Mouse (Mus musculus) liver, postnatal 0 days (tissue): Measurements from ENCODE around the gene Pex19. TPM values are rescaled to one million over a fixed set of nuclear protein-coding genes. Genes with fewer than 3 reads are reported as not detected.

Experiments used
- ATAC-seq: fragments of 200-750 bp; cut with Nextera tagmentation; 2 replicates; pipeline ENCODE4 v1.8.0; 2017; ENCODE audit warnings: mild to moderate bottlenecking, moderate library complexity
- DNase-seq: peaks from one replicate; pipeline ENCODE4 v3.0.0-alpha.2; 2016
- H3K27ac ChIP-seq: fragments of 300-500 bp; sonication (generic); 2 replicates; pipeline ENCODE4 v1.5.1; 2014; ENCODE audit warnings: antibody characterized with exemption, moderate library complexity, mild to moderate bottlenecking, low read depth
- H3K27me3 ChIP-seq: fragments of 300-500 bp; sonication (generic); 2 replicates; pipeline ENCODE4 v1.6.1; 2014; ENCODE audit warnings: low read length, control low read depth, mixed read lengths; ENCODE audit not compliant: insufficient read depth
- H3K36me3 ChIP-seq: fragments of 300-500 bp; sonication (generic); replicated peaks from 2 replicates; pipeline ENCODE4 v1.6.1; 2014; ENCODE audit warnings: mild to moderate bottlenecking, control low read depth, low read length, moderate library complexity, mixed read lengths; ENCODE audit not compliant: insufficient read depth
- H3K4me1 ChIP-seq: fragments of 300-500 bp; sonication (generic); 2 replicates; pipeline ENCODE4 v1.6.1; 2014; ENCODE audit warnings: antibody characterized with exemption, mild to moderate bottlenecking, control low read depth; ENCODE audit not compliant: insufficient read depth
- H3K4me2 ChIP-seq: fragments of 300-500 bp; sonication (generic); 2 replicates; pipeline ENCODE4 v1.6.1; 2014; ENCODE audit warnings: low read depth, mild to moderate bottlenecking, low read length, moderate library complexity, mixed read lengths
- H3K4me3 ChIP-seq: fragments of 300-500 bp; sonication (generic); 2 replicates; pipeline ENCODE4 v1.5.1; 2014; ENCODE audit warnings: low read depth, low read length
- H3K9ac ChIP-seq: fragments of 300-500 bp; sonication (generic); replicated peaks from 2 replicates; pipeline ENCODE4 v1.6.1; 2014; ENCODE audit warnings: mild to moderate bottlenecking, moderate library complexity
- H3K9me3 ChIP-seq: fragments of 300-500 bp; sonication (generic); 2 replicates; pipeline ENCODE4 v1.6.1; 2016; ENCODE audit warnings: mild to moderate bottlenecking, control low read depth, low read length, mixed read lengths
- CTCF ChIP-seq: sonication (generic); IDR thresholded peaks from 2 replicates; pipeline ENCODE4 v1.5.1; 2016; ENCODE audit warnings: antibody characterized with exemption, low read depth
- EP300 ChIP-seq: IDR thresholded peaks from 2 replicates; pipeline ENCODE4 v1.6.1; 2016; ENCODE audit warnings: antibody characterized with exemption, low read depth, mild to moderate bottlenecking
- WGBS: fragments of 180-500 bp; shearing (Covaris S2); extraction: QIAGEN DNeasy Blood & Tissue Kit; methylation state at CpG from one replicate; pipeline ENCODE4 v1.1.7; 2014; ENCODE audit not compliant: insufficient replicate concordance; 5-methylcytosine and 5-hydroxymethylcytosine counted together
- polyA plus RNA-seq: library from polyadenylated mRNA; unstranded; fragments of >200 nt; fragmentation: Nextera tagmentation; extraction: Ambion mirVana; gene quantifications from 2 replicates; pipeline ENCODE4 v1.2.1, GENCODE M21; 2015

The Pex19 gene
- polyA plus RNA-seq, 1 experiment from 2014 or later: 91.7 TPM

GRCm38 (mm10) chr1:172128563-172128962, 2.0 kb downstream of the Pex19 start:
- DNase-seq: no peak
- Histone ChIP-seq H3K9me3 (no peaks in the 10 kb centered on the region), H3K27me3 (no peaks in the 10 kb centered on the region), H3K36me3 (peaks cover 45% of the 10 kb centered on the region), H3K27ac (0 out of 2 replicates have a peak overlapping the region, but pooled peaks have one; percentile 92), H3K9ac (no peak overlapping the region), H3K4me2 (no peak overlapping the region), H3K4me1 (peaks cover 8% of the 10 kb centered on the region), H3K4me3 (no peak overlapping the region)
- no peak for ATAC-seq
- WGBS: 90% methylated on average over 15 of the region's 15 CpGs
- TF ChIP-seq EP300 (no peak), CTCF (no peak)

GRCm38 (mm10) chr1:172129108-172129507, 2.6 kb downstream of the Pex19 start:
- no peaks in the 10 kb centered on the region for H3K9me3 ChIP-seq
- H3K27me3 ChIP-seq: no peaks in the 10 kb centered on the region
- peaks cover 8% of the 10 kb centered on the region for H3K4me1 ChIP-seq
- DNase-seq (no peak), ATAC-seq (no peak)
- WGBS: 72% methylated on average over 2 of the region's 2 CpGs
- H3K27ac ChIP-seq: no peak overlapping the region
- TF ChIP-seq EP300: no peak
- TF ChIP-seq CTCF: peak; percentile 45
- peaks cover 50% of the 10 kb centered on the region for H3K36me3 ChIP-seq
- H3K4me2 ChIP-seq: no peak overlapping the region
- no peak overlapping the region for H3K9ac ChIP-seq
- H3K4me3 ChIP-seq: no peak overlapping the region

GRCm38 (mm10) chr1:172129780-172130179, 3.2 kb downstream of the Pex19 start:
- ATAC-seq (no peak), DNase-seq (no peak)
- Histone ChIP-seq H3K4me3 (no peak overlapping the region), H3K4me2 (no peak overlapping the region), H3K4me1 (peaks cover 8% of the 10 kb centered on the region), H3K27me3 (no peaks in the 10 kb centered on the region), H3K9ac (no peak overlapping the region), H3K36me3 (peaks cover 57% of the 10 kb centered on the region), H3K27ac (no peak overlapping the region), H3K9me3 (no peaks in the 10 kb centered on the region)
- TF ChIP-seq EP300: no peak
- WGBS: 89% methylated on average over 5 of the region's 5 CpGs

GRCm38 (mm10) chr1:172132319-172132718, 5.8 kb downstream of the Pex19 start:
- peaks cover 65% of the 10 kb centered on the region for H3K36me3 ChIP-seq
- no peak for DNase-seq

GRCm38 (mm10) chr1:172133535-172133934, 7.0 kb downstream of the Pex19 start:
- peaks cover 62% of the 10 kb centered on the region for H3K36me3 ChIP-seq
- no peak overlapping the region for H3K27ac ChIP-seq
- no peaks in the 10 kb centered on the region for H3K9me3 ChIP-seq
- WGBS: 80% methylated on average over 7 of the region's 7 CpGs
- no peak for TF ChIP-seq EP300
- H3K4me3 ChIP-seq: no peak overlapping the region
- H3K27me3 ChIP-seq: no peaks in the 10 kb centered on the region
- ATAC-seq: no peak
- no peak overlapping the region for H3K4me2 ChIP-seq
- no peaks in the 10 kb centered on the region for H3K4me1 ChIP-seq
- DNase-seq: no peak
- H3K9ac ChIP-seq: no peak overlapping the region

More at GRCm38 (mm10) chr1:172132319-172132718, 5.8 kb downstream of the Pex19 start:
- no peak for TF ChIP-seq CTCF
- no peak overlapping the region for H3K4me2 ChIP-seq
- H3K4me3 ChIP-seq: no peak overlapping the region
- no peak overlapping the region for H3K9ac ChIP-seq
- ATAC-seq: no peak
- peaks cover 8% of the 10 kb centered on the region for H3K4me1 ChIP-seq
- no peaks in the 10 kb centered on the region for H3K27me3 ChIP-seq
- H3K27ac ChIP-seq: no peak overlapping the region
- whole genome bisulfite sequencing: 85% methylated on average over 7 of the region's 7 CpGs
- no peaks in the 10 kb centered on the region for H3K9me3 ChIP-seq

- 87% methylated on average over 4 of the region's 4 CpGs for WGBS
- H3K4me1 ChIP-seq: no peaks in the 10 kb centered on the region
- H3K9ac ChIP-seq: no peak overlapping the region
- no peak for DNase-seq
- peaks cover 57% of the 10 kb centered on the region for H3K36me3 ChIP-seq
- no peak overlapping the region for H3K27ac ChIP-seq
- H3K4me2 ChIP-seq: no peak overlapping the region
- TF ChIP-seq CTCF: no peak
- TF ChIP-seq EP300: no peak
- ATAC-seq: no peak
- no peaks in the 10 kb centered on the region for H3K27me3 ChIP-seq
- no peaks in the 10 kb centered on the region for H3K9me3 ChIP-seq
- H3K4me3 ChIP-seq: no peak overlapping the region
Observed at GRCm38 (mm10) chr1:172134072-172134471, 7.5 kb downstream of the Pex19 start.

GRCm38 (mm10) chr1:172140160-172140559, 13.6 kb downstream of the Pex19 start:
- H3K4me3 ChIP-seq: no peak overlapping the region
- no peak overlapping the region for H3K4me2 ChIP-seq
- DNase-seq (no peak), ATAC-seq (no peak)
- no peaks in the 10 kb centered on the region for H3K4me1 ChIP-seq
- H3K9me3 ChIP-seq: no peaks in the 10 kb centered on the region
- H3K9ac ChIP-seq: no peak overlapping the region
- no peak for TF ChIP-seq EP300
- TF ChIP-seq CTCF: no peak
- H3K27ac ChIP-seq: no peak overlapping the region
- WGBS: 64% methylated on average over 2 of the region's 2 CpGs
- H3K27me3 ChIP-seq: no peaks in the 10 kb centered on the region
- H3K36me3 ChIP-seq: peaks cover 4% of the 10 kb centered on the region; the same call in 1 of the 2 replicates
